Mouse (Mus musculus): ENCODE data around the gene Trim43a. TPM values are rescaled to one million over a fixed set of nuclear protein-coding genes. Genes with fewer than 3 reads are reported as not detected.

Trim43a gene
- polyA plus RNA-seq, 1 experiment from 2014 or later: 0.07 TPM

Other genes with a start within 250 kb of the Trim43a start
- gene Snx14, start 141.9 kb upstream of the Trim43a start, polyA plus RNA-seq (2015; fragmentation: Nextera tagmentation; extraction: Ambion mirVana): 16.0 TPM in 2 replicates
- 0.45 TPM in 1 of 2 replicates, not detected in the other for gene Gm20537, start 124.3 kb upstream of the Trim43a start, polyA plus RNA-seq (2015; fragmentation: Nextera tagmentation; extraction: Ambion mirVana)
- gene Syncrip, start 98.3 kb upstream of the Trim43a start, polyA plus RNA-seq (2015; fragmentation: Nextera tagmentation; extraction: Ambion mirVana): 114 and 132 TPM in 2 replicates
- gene Zfp949, start 32.9 kb upstream of the Trim43a start, polyA plus RNA-seq (2015; fragmentation: Nextera tagmentation; extraction: Ambion mirVana): 8.4 and 10.4 TPM in 2 replicates
- 51.0 and 57.9 TPM in 2 replicates for gene Mthfsl, start 139.4 kb downstream of the Trim43a start, polyA plus RNA-seq (2015; fragmentation: Nextera tagmentation; extraction: Ambion mirVana)
- gene Bcl2a1d, start 151.0 kb downstream of the Trim43a start, polyA plus RNA-seq (2015; fragmentation: Nextera tagmentation; extraction: Ambion mirVana): 37.1 and 40.2 TPM in 2 replicates

Data from thymus, postnatal 0 days (tissue).